Mouse (Mus musculus) hindlimb bud, embryonic 11.5 days (tissue): ENCODE measurements around the gene Mup5.
"Not testable (repeated sequence)": the region's sequence is repeated elsewhere in the genome, so short reads cannot be mapped to it uniquely, and the experiment has no call there.

ENCODE experiments used
- DNase-seq: peaks from one replicate; pipeline ENCODE4 v3.0.0-alpha.2; 2012; ENCODE audit warnings: low read depth, low spot score; ENCODE audit errors: extremely low spot score

The Mup5 gene

GRCm38 (mm10) chr4:61834952-61835708 lies at the start of gene Mup5:
Mup5 (minus strand) TSS chr4:61835233.
- DNase-seq, result no peak

- no peak for DNase-seq
Observed at GRCm38 (mm10) chr4:61858160-61858559, 23.1 kb upstream of the Mup5 start.

- DNase-seq, result no peak
Observed at GRCm38 (mm10) chr4:61855831-61856698, 21.0 kb upstream of the Mup5 start.

GRCm38 (mm10) chr4:61855344-61855743 lies 20.3 kb upstream of the Mup5 start:
- no peak for DNase-seq

- no peak for DNase-seq
Observed at GRCm38 (mm10) chr4:61844758-61845455, 9.9 kb upstream of the Mup5 start.

GRCm38 (mm10) chr4:61829211-61829610 lies 5.8 kb downstream of the Mup5 start:
- no peak for DNase-seq

GRCm38 (mm10) chr4:61823185-61823584 lies 11.8 kb downstream of the Mup5 start:
- no peak for DNase-seq

- not testable (repeated sequence) for DNase-seq
Observed at GRCm38 (mm10) chr4:61822541-61822940, 12.5 kb downstream of the Mup5 start.

- DNase-seq, result no peak
Observed at GRCm38 (mm10) chr4:61815602-61816001, 19.4 kb downstream of the Mup5 start.

GRCm38 (mm10) chr4:61813435-61813834 lies 21.6 kb downstream of the Mup5 start:
- DNase-seq, result no peak

GRCm38 (mm10) chr4:61811193-61811592 lies 23.8 kb downstream of the Mup5 start:
- not testable (repeated sequence) for DNase-seq

- DNase-seq, result not testable (repeated sequence)
Observed at GRCm38 (mm10) chr4:61808926-61809325, 26.1 kb downstream of the Mup5 start.

- DNase-seq, result not testable (repeated sequence)
Observed at GRCm38 (mm10) chr4:61789699-61790098, 45.3 kb downstream of the Mup5 start.

- not testable (repeated sequence) for DNase-seq
Observed at GRCm38 (mm10) chr4:61784231-61784630, 50.8 kb downstream of the Mup5 start.

GRCm38 (mm10) chr4:61782169-61782568 lies 52.9 kb downstream of the Mup5 start, which contains the start of gene Mup19:
Mup19 (minus strand) TSS chr4:61782269.
- DNase-seq, result not testable (repeated sequence)
